Mouse (Mus musculus) heart, postnatal 10 days (tissue): ENCODE results near the gene Ints5. TPM values are rescaled to one million over a fixed set of nuclear protein-coding genes. Genes with fewer than 3 reads are reported as not detected.

ENCODE experiments used
- DNase-seq, 2 experiments: peaks; one replicate each; pipeline ENCODE4 v3.0.0; 2021
- intact Hi-C: fragments of 180-260 bp; cut with DNase I; formaldehyde crosslinking; loops from one replicate; pipeline ENCODE4 v1.15.1; 2025
- total RNA-seq, 2 experiments: library from RNA; stranded (reverse); gene quantifications; 2 replicates each; pipeline ENCODE4 v1.2.3; 2021

Gene Ints5
- total RNA-seq, 2 experiments from 2014 or later, result 14.5 to 17.1 TPM

GRCm38 (mm10) chr19:8926766-8927165 is 34.0 kb downstream of the Ints5 start:
- DNase-seq, result no peak
- intact Hi-C loops, result no loop called here

GRCm38 (mm10) chr19:8927891-8928525 is 35.2 kb downstream of the Ints5 start:
- intact Hi-C loops, result no loop called here
- no peak for DNase-seq

- DNase-seq, result no peak
- intact Hi-C loops, result no loop called here
Measured at GRCm38 (mm10) chr19:8928689-8929223, 36.0 kb downstream of the Ints5 start.

- intact Hi-C loops, result no loop called here
- peak; percentile 94 to 95 for DNase-seq
Measured at GRCm38 (mm10) chr19:8929224-8930088, 36.7 kb downstream of the Ints5 start, which contains the start of the genes Rom1 and Eml3. Gene Rom1 (minus strand): TSS chr19:8929356. Gene Eml3 (plus strand): TSS chr19:8929552.

GRCm38 (mm10) chr19:8930117-8930516 is 37.3 kb downstream of the Ints5 start:
- intact Hi-C loops, result no loop called here
- no peak for DNase-seq

- no peak for DNase-seq
- intact Hi-C loops, result no loop called here
Measured at GRCm38 (mm10) chr19:8930771-8931170, 38.0 kb downstream of the Ints5 start.

GRCm38 (mm10) chr19:8936736-8937135 is 43.9 kb downstream of the Ints5 start:
- DNase-seq, result no peak
- intact Hi-C loops, result no loop called here

GRCm38 (mm10) chr19:8940526-8941133 is 47.8 kb downstream of the Ints5 start:
- DNase-seq, result no peak
- intact Hi-C loops, result no loop called here

GRCm38 (mm10) chr19:8941136-8941514 is 48.3 kb downstream of the Ints5 start:
- DNase-seq, result no peak
- intact Hi-C loops, result no loop called here

- peak; percentile 98 to 99 for DNase-seq
- intact Hi-C loops, result no loop called here
Measured at GRCm38 (mm10) chr19:8941515-8942217, 48.9 kb downstream of the Ints5 start, which contains the start of gene Mta2. Gene Mta2 (plus strand): TSS chr19:8941875.

- DNase-seq, result no peak
- intact Hi-C loops, result no loop called here
Measured at GRCm38 (mm10) chr19:8942276-8942964, 49.6 kb downstream of the Ints5 start.

GRCm38 (mm10) chr19:8943047-8943446 is 50.2 kb downstream of the Ints5 start:
- DNase-seq, result no peak
- intact Hi-C loops, result no loop called here

GRCm38 (mm10) chr19:8944062-8944461 is 51.3 kb downstream of the Ints5 start:
- intact Hi-C loops, result no loop called here
- DNase-seq, result no peak

- intact Hi-C loops, result no loop called here
- peak; percentile 82 to 90 for DNase-seq
Measured at GRCm38 (mm10) chr19:8944750-8945149, 51.9 kb downstream of the Ints5 start.

- intact Hi-C loops, result no loop called here
Measured at GRCm38 (mm10) chr19:8945251-8945650, 52.4 kb downstream of the Ints5 start.

GRCm38 (mm10) chr19:8946929-8947328 is 54.1 kb downstream of the Ints5 start:
- intact Hi-C loops, result no loop called here
- no peak for DNase-seq

More at GRCm38 (mm10) chr19:8945251-8945650, 52.4 kb downstream of the Ints5 start:
- DNase-seq, result no peak
